Mouse (Mus musculus) brain, embryonic 14.5 days (tissue): Measurements from ENCODE around the gene Pkd1l1. TPM values are rescaled to one million over a fixed set of nuclear protein-coding genes. Genes with fewer than 3 reads are reported as not detected.

Experiments
- DNase-seq: peaks from one replicate; pipeline ENCODE4 v3.0.0-alpha.2; 2011; ENCODE audit warnings: low read depth
- CTCF ChIP-seq: fragments of 200-500 bp; IDR thresholded peaks from 2 replicates; pipeline ENCODE4 v1.5.1; 2012; ENCODE audit warnings: inconsistent platforms, mild to moderate bottlenecking, moderate library complexity, borderline replicate concordance; ENCODE audit not compliant: insufficient read depth, insufficient read length; ENCODE audit errors: extremely low read depth
- POLR2A ChIP-seq: fragments of 200-500 bp; IDR thresholded peaks from 2 replicates; pipeline ENCODE4 v1.6.1; 2012; ENCODE audit warnings: mild to moderate bottlenecking, inconsistent platforms, borderline replicate concordance; ENCODE audit not compliant: poor library complexity, insufficient read depth, insufficient read length, severe bottlenecking; ENCODE audit errors: extremely low read depth
- polyA plus RNA-seq: library from polyadenylated mRNA; depleted of rRNA; stranded (reverse); fragments of >200 nt; gene quantifications from 2 replicates; pipeline ENCODE4 v1.2.3, GENCODE M21; 2012

Pkd1l1 gene
- polyA plus RNA-seq, 1 experiment, result 0.10 TPM

- DNase-seq, result no peak
Observed at GRCm38 (mm10) chr11:8970509-8970908, 2.6 kb downstream of the Pkd1l1 start.

GRCm38 (mm10) chr11:8968094-8968493 is 5.0 kb downstream of the Pkd1l1 start:
- no peak for DNase-seq
- no peak for TF ChIP-seq CTCF
- TF ChIP-seq POLR2A, result no peak

More at GRCm38 (mm10) chr11:8970509-8970908, 2.6 kb downstream of the Pkd1l1 start:
- no peak for TF ChIP-seq CTCF

- peak; percentile 73 for DNase-seq
- TF ChIP-seq CTCF (no peak), POLR2A (no peak)
Observed at GRCm38 (mm10) chr11:8958572-8958971, 14.5 kb downstream of the Pkd1l1 start.

- DNase-seq, result peak; percentile 13
- no peak for TF ChIP-seq POLR2A
- no peak for TF ChIP-seq CTCF
Observed at GRCm38 (mm10) chr11:8958108-8958507, 15.0 kb downstream of the Pkd1l1 start.

- peak; percentile 22 for DNase-seq
- TF ChIP-seq CTCF (peak; percentile 64), POLR2A (no peak)
Observed at GRCm38 (mm10) chr11:8957023-8957422, 16.0 kb downstream of the Pkd1l1 start.

GRCm38 (mm10) chr11:8955678-8956077 is 17.4 kb downstream of the Pkd1l1 start:
- TF ChIP-seq POLR2A, result no peak
- TF ChIP-seq CTCF, result peak; percentile 68
- DNase-seq, result peak; percentile 74

- TF ChIP-seq POLR2A (no peak), CTCF (no peak)
- DNase-seq, result peak; percentile 81
Observed at GRCm38 (mm10) chr11:8949765-8950430, 23.2 kb downstream of the Pkd1l1 start.

GRCm38 (mm10) chr11:8948871-8949270 is 24.2 kb downstream of the Pkd1l1 start:
- DNase-seq, result no peak
- TF ChIP-seq POLR2A (no peak), CTCF (no peak)

- TF ChIP-seq CTCF (no peak), POLR2A (no peak)
- no peak for DNase-seq
Observed at GRCm38 (mm10) chr11:8944114-8944513, 29.0 kb downstream of the Pkd1l1 start.

GRCm38 (mm10) chr11:8942446-8942845 is 30.6 kb downstream of the Pkd1l1 start:
- no peak for TF ChIP-seq CTCF
- no peak for TF ChIP-seq POLR2A
- DNase-seq, result no peak

GRCm38 (mm10) chr11:8936431-8937110 is 36.5 kb downstream of the Pkd1l1 start:
- no peak for DNase-seq
- TF ChIP-seq CTCF (no peak), POLR2A (no peak)

- DNase-seq, result peak; percentile 82
- TF ChIP-seq CTCF (no peak), POLR2A (no peak)
Observed at GRCm38 (mm10) chr11:8916081-8916671, 56.9 kb downstream of the Pkd1l1 start.

GRCm38 (mm10) chr11:8882793-8883192 is 90.3 kb downstream of the Pkd1l1 start:
- DNase-seq, result no peak
- no peak for TF ChIP-seq CTCF
- no peak for TF ChIP-seq POLR2A
